Mouse (Mus musculus) forebrain, postnatal 0 days (tissue): ENCODE measurements at regions not wholly inside any gene's neighbourhood (a gene's known extent, or its start where the extent isn't known, plus 50 kb on each side); places are given as distances from the start of the nearest gene placed in this dataset.

Experiments used
- ATAC-seq: fragments of 200-750 bp; cut with Nextera tagmentation; 2 replicates; pipeline ENCODE4 v1.8.0; 2017; ENCODE audit warnings: mild to moderate bottlenecking, moderate library complexity
- DNase-seq: peaks from one replicate; pipeline ENCODE4 v3.0.0-alpha.2; 2015
- H3K27ac ChIP-seq: fragments of 300-500 bp; sonication (generic); 2 replicates; pipeline ENCODE4 v1.5.1; 2014; ENCODE audit warnings: low read depth, mild to moderate bottlenecking, antibody characterized with exemption, low read length, moderate library complexity, mixed read lengths
- H3K27me3 ChIP-seq: fragments of 300-500 bp; sonication (generic); 2 replicates; pipeline ENCODE4 v1.6.1; 2014; ENCODE audit warnings: mild to moderate bottlenecking, low read length, mixed read lengths; ENCODE audit not compliant: insufficient read depth
- H3K36me3 ChIP-seq: fragments of 300-500 bp; sonication (generic); 2 replicates; pipeline ENCODE4 v1.6.1; 2014; ENCODE audit warnings: mild to moderate bottlenecking, moderate library complexity; ENCODE audit not compliant: insufficient read depth
- H3K4me1 ChIP-seq: fragments of 300-500 bp; sonication (generic); 2 replicates; pipeline ENCODE4 v1.6.1; 2014; ENCODE audit warnings: antibody characterized with exemption; ENCODE audit not compliant: insufficient read depth
- H3K4me2 ChIP-seq: fragments of 300-500 bp; sonication (generic); 2 replicates; pipeline ENCODE4 v1.6.1; 2014; ENCODE audit warnings: low read depth, mild to moderate bottlenecking, moderate library complexity
- H3K4me3 ChIP-seq: fragments of 300-500 bp; sonication (generic); 2 replicates; pipeline ENCODE4 v1.5.1; 2014; ENCODE audit warnings: low read depth, low read length, mixed read lengths
- H3K9ac ChIP-seq: fragments of 300-500 bp; sonication (generic); 2 replicates; pipeline ENCODE4 v1.6.1; 2014; ENCODE audit warnings: mild to moderate bottlenecking
- H3K9me3 ChIP-seq: fragments of 300-500 bp; sonication (generic); 2 replicates; pipeline ENCODE4 v1.6.1; 2016; ENCODE audit warnings: low read length
- CTCF ChIP-seq: sonication (generic); IDR thresholded peaks from 2 replicates; pipeline ENCODE4 v1.5.1; 2016; ENCODE audit warnings: antibody characterized with exemption, control low read depth, low read depth
- WGBS: fragments of 180-500 bp; shearing (Covaris S2); extraction: QIAGEN DNeasy Blood & Tissue Kit; methylation state at CpG from one replicate; pipeline ENCODE4 v1.1.7; 2014; 5-methylcytosine and 5-hydroxymethylcytosine counted together

DNA sequence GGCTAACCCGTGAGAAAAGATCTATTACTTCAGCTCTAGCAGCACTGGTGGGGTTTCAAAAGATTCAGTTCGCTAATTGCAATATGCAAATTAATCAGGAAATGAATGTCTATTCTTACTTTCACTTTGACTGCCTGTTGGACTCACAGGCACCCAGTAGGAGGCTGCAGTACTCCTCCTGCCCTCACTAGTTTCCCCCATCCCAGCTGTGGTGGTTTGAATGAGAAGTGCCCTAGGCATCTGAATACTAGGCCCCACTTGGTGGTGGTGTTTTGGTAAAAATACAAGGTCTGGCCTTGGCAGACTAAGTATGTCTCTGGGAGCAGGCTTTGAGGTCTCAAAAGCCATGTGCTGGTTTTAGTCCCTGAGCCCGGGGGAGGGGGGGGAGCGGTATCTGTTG lies 293.3 kb downstream of the Cenpc1 start:
- WGBS = 20% methylated on average over 4 of the region's 4 CpGs
- no peak overlapping the region for H3K9ac ChIP-seq
- peak; percentile 40 for TF ChIP-seq CTCF
- DNase-seq (peak; percentile 41), ATAC-seq (peak; percentile 92)
- H3K4me2 ChIP-seq = no peak overlapping the region
- no peaks in the 10 kb centered on the region for H3K4me1 ChIP-seq
- no peak overlapping the region for H3K4me3 ChIP-seq
- no peaks in the 10 kb centered on the region for H3K9me3 ChIP-seq
- no peaks in the 10 kb centered on the region for H3K27me3 ChIP-seq
- H3K36me3 ChIP-seq = no peaks in the 10 kb centered on the region
- H3K27ac ChIP-seq = no peak overlapping the region

GRCm38 (mm10) chr5:85767157-85767556 lies 298.2 kb downstream of the Cenpc1 start:
- Histone ChIP-seq H3K9ac (no peak overlapping the region), H3K4me3 (no peak overlapping the region), H3K36me3 (no peaks in the 10 kb centered on the region), H3K27me3 (no peaks in the 10 kb centered on the region), H3K27ac (no peak overlapping the region), H3K9me3 (no peaks in the 10 kb centered on the region), H3K4me1 (no peaks in the 10 kb centered on the region), H3K4me2 (no peak overlapping the region)
- WGBS = 89% methylated on average over 3 of the region's 3 CpGs
- no peak for ATAC-seq
- TF ChIP-seq CTCF = no peak
- DNase-seq = no peak

- Histone ChIP-seq H3K27ac (no peak overlapping the region), H3K9ac (no peak overlapping the region), H3K27me3 (no peaks in the 10 kb centered on the region), H3K9me3 (no peaks in the 10 kb centered on the region), H3K4me3 (no peak overlapping the region), H3K4me1 (no peaks in the 10 kb centered on the region), H3K36me3 (no peaks in the 10 kb centered on the region), H3K4me2 (no peak overlapping the region)
- no peak for TF ChIP-seq CTCF
- WGBS = 77% methylated on average over 8 of the region's 8 CpGs
- DNase-seq = no peak
- ATAC-seq = no peak
These were observed 308.7 kb downstream of the Cenpc1 start for GRCm38 (mm10) chr5:85756716-85757115.

GRCm38 (mm10) chr5:85754227-85754626 lies 311.2 kb downstream of the Cenpc1 start:
- Histone ChIP-seq H3K9me3 (no peaks in the 10 kb centered on the region), H3K4me3 (no peak overlapping the region), H3K4me2 (no peak overlapping the region), H3K4me1 (no peaks in the 10 kb centered on the region), H3K36me3 (no peaks in the 10 kb centered on the region), H3K27me3 (no peaks in the 10 kb centered on the region), H3K27ac (no peak overlapping the region), H3K9ac (no peak overlapping the region)
- WGBS = 74% methylated on average over 12 of the region's 12 CpGs
- ATAC-seq (no peak), DNase-seq (no peak)
- no peak for TF ChIP-seq CTCF

GRCm38 (mm10) chr5:85753109-85753508 lies 312.3 kb downstream of the Cenpc1 start:
- Histone ChIP-seq H3K4me2 (no peak overlapping the region), H3K27me3 (no peaks in the 10 kb centered on the region), H3K27ac (no peak overlapping the region), H3K4me1 (no peaks in the 10 kb centered on the region), H3K4me3 (no peak overlapping the region), H3K9ac (no peak overlapping the region), H3K9me3 (no peaks in the 10 kb centered on the region), H3K36me3 (no peaks in the 10 kb centered on the region)
- TF ChIP-seq CTCF = no peak
- ATAC-seq = no peak
- DNase-seq = no peak
- 89% methylated on average over 3 of the region's 3 CpGs for WGBS

DNA sequence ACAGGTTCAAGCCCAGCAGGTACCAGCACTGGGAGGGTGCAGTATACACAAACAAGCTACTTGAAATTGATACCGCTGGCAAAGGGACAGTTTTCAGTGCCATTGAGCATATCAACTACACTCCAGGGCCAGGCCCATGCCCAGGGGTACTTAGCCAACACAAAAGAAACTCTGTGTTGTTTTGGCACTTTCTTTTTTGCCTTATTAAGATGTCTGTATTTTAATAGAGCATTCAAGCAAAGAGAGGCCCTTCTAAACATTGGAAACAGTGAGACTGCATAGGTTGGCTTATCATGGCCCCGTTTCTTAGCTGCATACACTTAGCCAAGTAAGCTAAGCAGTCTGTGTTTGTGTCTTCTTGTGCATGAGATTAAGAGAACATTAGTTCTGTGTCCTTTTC lies 313.7 kb downstream of the Cenpc1 start:
- Histone ChIP-seq H3K4me1 (no peaks in the 10 kb centered on the region), H3K4me2 (no peak overlapping the region), H3K4me3 (no peak overlapping the region), H3K36me3 (no peaks in the 10 kb centered on the region), H3K9ac (no peak overlapping the region), H3K9me3 (no peaks in the 10 kb centered on the region), H3K27ac (no peak overlapping the region), H3K27me3 (no peaks in the 10 kb centered on the region)
- whole genome bisulfite sequencing = 22% methylated on average over 2 of the region's 2 CpGs
- no peak for TF ChIP-seq CTCF
- ATAC-seq = no peak
- DNase-seq = no peak

- no peaks in the 10 kb centered on the region for H3K36me3 ChIP-seq
- no peak overlapping the region for H3K27ac ChIP-seq
- H3K9ac ChIP-seq = no peak overlapping the region
- H3K4me2 ChIP-seq = no peak overlapping the region
- H3K4me1 ChIP-seq = no peaks in the 10 kb centered on the region
- no peak for TF ChIP-seq CTCF
- 26% methylated on average over 1 of the region's 1 CpGs for WGBS
- ATAC-seq (peak; percentile 43; the same call in 1 of the 2 replicates), DNase-seq (no peak)
- no peaks in the 10 kb centered on the region for H3K9me3 ChIP-seq
- no peaks in the 10 kb centered on the region for H3K27me3 ChIP-seq
- H3K4me3 ChIP-seq = no peak overlapping the region
These were observed 314.5 kb downstream of the Cenpc1 start for GRCm38 (mm10) chr5:85750893-85751292.

- H3K4me1 ChIP-seq = no peaks in the 10 kb centered on the region
- no peaks in the 10 kb centered on the region for H3K27me3 ChIP-seq
- H3K9me3 ChIP-seq = no peaks in the 10 kb centered on the region
- no peak overlapping the region for H3K4me3 ChIP-seq
- no peak for DNase-seq
- 19% methylated on average over 3 of the region's 3 CpGs for WGBS
- no peak for TF ChIP-seq CTCF
- H3K27ac ChIP-seq = no peak overlapping the region
- no peaks in the 10 kb centered on the region for H3K36me3 ChIP-seq
- no peak for ATAC-seq
- H3K9ac ChIP-seq = no peak overlapping the region
- no peak overlapping the region for H3K4me2 ChIP-seq
These were observed 335.8 kb downstream of the Cenpc1 start for GRCm38 (mm10) chr5:85729613-85730012.
